Mouse (Mus musculus) embryo, embryonic 11 days (tissue): ENCODE results near the gene 9230104L09Rik.

Experiments
- DNase-seq: peaks from one replicate; pipeline ENCODE4 v3.0.0-alpha.2; 2015

Gene 9230104L09Rik

DNA sequence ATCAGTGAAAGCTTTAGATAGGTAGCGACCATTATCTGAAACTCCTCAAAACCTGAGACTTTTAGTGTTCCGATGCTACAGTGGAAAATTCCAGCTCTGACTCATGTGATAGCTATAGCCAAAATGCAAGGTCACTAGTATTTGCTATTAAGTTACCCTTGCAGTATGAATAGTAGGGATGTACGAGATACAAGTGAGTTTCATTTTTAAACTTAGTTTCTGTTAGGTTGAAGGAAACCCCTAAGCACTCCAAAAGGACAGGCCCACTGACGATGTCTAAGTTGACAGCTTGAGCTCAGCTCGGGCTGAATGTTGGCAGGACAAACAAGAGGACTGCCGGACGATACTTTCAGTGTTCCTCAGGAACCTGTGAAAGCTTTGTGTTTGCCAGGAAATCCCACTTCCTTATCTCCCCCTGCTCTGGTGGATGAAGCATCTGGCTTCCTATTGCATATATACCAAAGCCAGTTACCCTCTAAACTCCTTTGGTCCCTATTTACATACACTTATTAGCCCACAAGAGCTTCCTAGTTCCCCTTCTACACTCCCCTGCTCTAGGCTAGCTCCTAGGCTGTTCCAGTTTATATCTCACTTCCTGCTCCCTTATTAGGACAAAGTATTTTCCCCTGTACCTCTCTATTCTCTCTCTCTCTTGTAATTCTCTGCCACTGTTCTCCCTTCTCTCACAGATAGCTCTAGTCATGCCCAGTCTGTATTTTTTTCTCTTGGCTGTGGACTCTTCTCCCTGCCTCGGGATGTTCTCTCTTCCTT, 8.0 kb downstream of the 9230104L09Rik start:
- no peak for DNase-seq

- DNase-seq: peak; percentile 66
Observed at GRCm38 (mm10) chr2:148851116-148851906, 13.5 kb downstream of the 9230104L09Rik start.

DNA sequence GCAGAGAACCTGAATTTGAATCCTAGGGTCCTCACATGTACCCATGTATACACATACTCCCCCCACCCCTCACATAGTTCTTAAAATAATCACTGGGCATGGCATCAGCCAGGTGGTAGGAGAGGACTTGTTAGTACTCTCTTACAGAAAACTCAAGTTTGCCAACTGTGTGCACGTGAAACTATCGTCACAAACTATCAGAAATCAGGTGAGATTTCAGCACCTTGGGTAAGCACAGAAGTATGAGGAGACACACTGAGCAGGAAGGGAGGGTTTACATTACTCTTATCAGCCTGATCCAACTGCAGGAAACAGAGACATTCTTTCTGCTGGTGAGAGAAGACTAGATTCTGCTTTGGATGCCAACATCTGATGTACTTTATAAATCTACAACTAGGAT, 25.6 kb downstream of the 9230104L09Rik start:
- DNase-seq: no peak

GRCm38 (mm10) chr2:148838075-148838777, 26.6 kb downstream of the 9230104L09Rik start:
- DNase-seq: no peak

DNA sequence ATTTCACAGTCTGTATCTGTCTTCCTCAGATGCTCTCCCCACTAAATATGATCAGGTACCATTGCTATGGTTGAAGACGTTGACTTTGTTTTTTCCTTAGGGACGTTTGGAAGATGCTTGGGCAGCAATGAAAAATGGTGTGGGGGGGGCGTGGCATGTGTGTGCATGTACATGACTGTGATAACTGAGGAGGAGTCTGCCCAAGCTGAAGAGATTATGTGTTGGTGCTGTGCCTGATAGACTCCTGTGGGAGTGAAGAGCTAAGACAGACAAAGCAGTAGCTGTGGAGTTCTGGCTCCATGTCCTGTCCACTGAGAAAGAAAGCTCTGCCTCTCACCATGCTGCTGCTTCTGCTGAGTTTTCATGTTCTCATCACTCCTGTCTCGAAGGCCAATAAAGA, 29.9 kb downstream of the 9230104L09Rik start, which contains the start of gene Cst9:
TSS of gene Cst9 (plus strand) at position 236 of the 400 bp plus-strand sequence.
- no peak for DNase-seq

GRCm38 (mm10) chr2:148825986-148826385, 38.9 kb downstream of the 9230104L09Rik start:
- DNase-seq: no peak

DNA sequence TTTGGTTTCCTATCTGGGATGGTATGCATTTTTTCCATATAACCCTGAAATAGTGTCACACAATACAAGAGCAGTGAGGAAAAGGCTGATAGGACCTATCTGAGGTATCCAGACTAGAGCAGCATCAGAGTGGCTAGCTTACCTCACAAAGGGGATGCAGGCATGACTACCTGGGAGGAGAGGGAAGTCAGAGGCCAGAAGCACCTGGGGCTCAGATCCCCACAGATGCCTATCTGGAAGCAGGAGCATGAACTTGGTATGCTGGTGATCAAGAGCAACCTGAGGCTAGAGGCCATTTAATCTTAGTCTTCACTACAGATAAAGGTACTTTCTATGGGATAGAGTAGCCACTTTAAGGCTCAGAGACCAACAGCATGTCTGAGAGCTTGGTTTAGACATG, 44.9 kb downstream of the 9230104L09Rik start, which contains the start of gene Cst13:
TSS of gene Cst13 (plus strand) at position 173 of the 400 bp plus-strand sequence.
- no peak for DNase-seq

DNA sequence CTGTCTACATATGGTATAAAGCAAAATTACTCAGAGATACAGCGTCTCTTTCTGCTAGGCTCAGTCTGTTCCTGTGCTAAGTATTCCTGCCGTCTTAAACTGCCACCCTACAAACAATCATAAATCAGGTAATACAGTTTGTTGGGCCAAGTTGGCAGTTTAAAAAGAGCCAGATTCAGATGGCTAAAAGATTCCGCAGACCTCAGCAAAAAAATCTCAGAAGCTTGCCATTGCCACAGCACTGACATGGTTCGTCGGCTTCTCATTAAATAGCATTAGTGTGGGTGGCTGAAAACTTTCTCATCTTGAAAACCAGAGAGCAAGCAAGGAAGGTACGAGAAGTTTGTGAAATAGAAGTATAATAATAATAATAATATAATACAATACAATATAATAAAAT, 58.1 kb downstream of the 9230104L09Rik start:
- peak; percentile 8 for DNase-seq

- DNase-seq: no peak
Observed at GRCm38 (mm10) chr2:148801491-148801921, 63.3 kb downstream of the 9230104L09Rik start.

- no peak for DNase-seq
Observed at GRCm38 (mm10) chr2:148798485-148798884, 66.4 kb downstream of the 9230104L09Rik start, which contains the start of gene Cst8. Gene Cst8 (plus strand): TSS chr2:148798785.
